Mouse (Mus musculus) lung, adult 2 months (tissue): Measurements from ENCODE around the gene Bcl11a. TPM values are rescaled to one million over a fixed set of nuclear protein-coding genes. Genes with fewer than 3 reads are reported as not detected.

Experiments used
- DNase-seq: peaks from one replicate; pipeline ENCODE4 v3.0.0; 2022
- H3K4me1 ChIP-seq: fragments of 200-500 bp; 2 replicates; pipeline ENCODE4 v1.6.1; 2011; ENCODE audit warnings: low read length; ENCODE audit not compliant: control insufficient read depth, insufficient read depth
- H3K4me3 ChIP-seq: fragments of 200-500 bp; replicated peaks from 2 replicates; pipeline ENCODE3; 2011; ENCODE audit warnings: low read depth, mild to moderate bottlenecking, control low read depth, low read length; ENCODE audit errors: extremely low read depth
- CTCF ChIP-seq: fragments of 200-500 bp; IDR thresholded peaks from 2 replicates; pipeline ENCODE4 v1.5.1; 2011; ENCODE audit warnings: mild to moderate bottlenecking, low read length, control low read depth; ENCODE audit not compliant: insufficient read depth
- POLR2A ChIP-seq: fragments of 200-500 bp; IDR thresholded peaks from 2 replicates; pipeline ENCODE4 v1.6.1; 2011; ENCODE audit warnings: low read depth, mild to moderate bottlenecking, control low read depth, low read length, borderline replicate concordance; ENCODE audit errors: extremely low read depth
- WGBS: fragments of 180-500 bp; shearing (Covaris S2); methylation state at CpG from one replicate; pipeline ENCODE4 v1.1.7; 2018; 5-methylcytosine and 5-hydroxymethylcytosine counted together
- polyA plus RNA-seq: library from polyadenylated mRNA; depleted of rRNA; stranded (reverse); fragments of >200 nt; gene quantifications from 2 replicates; pipeline ENCODE4 v1.2.3, GENCODE M21; 2012

The Bcl11a gene
- polyA plus RNA-seq, 1 experiment = 1.5 TPM

GRCm38 (mm10) chr11:24108974-24109373, 31.1 kb downstream of the Bcl11a start:
- Histone ChIP-seq H3K4me1 (0 out of 2 replicates have a peak, but pooled peaks cover under 1% of the 10 kb centered on the region), H3K4me3 (no peak overlapping the region)
- WGBS = 49% methylated on average over 3 of the region's 3 CpGs
- DNase-seq = no peak
- TF ChIP-seq POLR2A (no peak), CTCF (no peak)

GRCm38 (mm10) chr11:24109388-24109787, 31.5 kb downstream of the Bcl11a start:
- Histone ChIP-seq H3K4me1 (peaks cover 3% of the 10 kb centered on the region; the same call in 1 of the 2 replicates), H3K4me3 (no peak overlapping the region)
- WGBS = 73% methylated on average over 3 of the region's 3 CpGs
- no peak for TF ChIP-seq POLR2A
- TF ChIP-seq CTCF = no peak
- no peak for DNase-seq

GRCm38 (mm10) chr11:24110113-24110512, 32.3 kb downstream of the Bcl11a start:
- TF ChIP-seq CTCF (no peak), POLR2A (no peak)
- no peak for DNase-seq
- Histone ChIP-seq H3K4me3 (no peak overlapping the region), H3K4me1 (peaks cover 8% of the 10 kb centered on the region; the same call in 1 of the 2 replicates)
- 66% methylated on average over 2 of the region's 2 CpGs for WGBS

- TF ChIP-seq POLR2A (no peak), CTCF (no peak)
- no peak for DNase-seq
- 73% methylated on average over 6 of the region's 6 CpGs for WGBS
These were observed 33.9 kb downstream of the Bcl11a start for GRCm38 (mm10) chr11:24111720-24112119.

GRCm38 (mm10) chr11:24115017-24115752, 37.3 kb downstream of the Bcl11a start:
- TF ChIP-seq CTCF = no peak
- no peak for TF ChIP-seq POLR2A
- DNase-seq = no peak
- 67% methylated on average over 12 of the region's 12 CpGs for WGBS
- Histone ChIP-seq H3K4me3 (no peak overlapping the region), H3K4me1 (peaks cover 8% of the 10 kb centered on the region; the same call in 1 of the 2 replicates)

More at GRCm38 (mm10) chr11:24111720-24112119, 33.9 kb downstream of the Bcl11a start:
- no peak overlapping the region for H3K4me3 ChIP-seq
- peaks cover 8% of the 10 kb centered on the region; the same call in 1 of the 2 replicates for H3K4me1 ChIP-seq

- no peak for DNase-seq
- TF ChIP-seq POLR2A = no peak
- peaks cover 8% of the 10 kb centered on the region; the same call in 1 of the 2 replicates for H3K4me1 ChIP-seq
- whole genome bisulfite sequencing = 86% methylated on average over 2 of the region's 2 CpGs
- H3K4me3 ChIP-seq = no peak overlapping the region
These were observed 38.2 kb downstream of the Bcl11a start for GRCm38 (mm10) chr11:24116041-24116440.

GRCm38 (mm10) chr11:24116582-24117318, 38.9 kb downstream of the Bcl11a start:
- no peak for DNase-seq
- WGBS = 67% methylated on average over 7 of the region's 7 CpGs
- Histone ChIP-seq H3K4me1 (peaks cover 8% of the 10 kb centered on the region; the same call in 1 of the 2 replicates), H3K4me3 (no peak overlapping the region)
- TF ChIP-seq POLR2A (no peak), CTCF (no peak)

- H3K4me3 ChIP-seq = no peak overlapping the region
- H3K4me1 ChIP-seq = no peaks in the 10 kb centered on the region
- no peak for TF ChIP-seq POLR2A
- TF ChIP-seq CTCF = no peak
- WGBS = 84% methylated on average over 9 of the region's 9 CpGs
- DNase-seq = no peak
These were observed 43.3 kb downstream of the Bcl11a start for GRCm38 (mm10) chr11:24121136-24121535.

GRCm38 (mm10) chr11:24122899-24123298, 45.0 kb downstream of the Bcl11a start:
- 70% methylated on average over 7 of the region's 7 CpGs for WGBS
- Histone ChIP-seq H3K4me1 (no peaks in the 10 kb centered on the region), H3K4me3 (no peak overlapping the region)
- TF ChIP-seq POLR2A = no peak
- TF ChIP-seq CTCF = no peak
- no peak for DNase-seq
